Mouse (Mus musculus) spleen, adult 2 months (tissue): ENCODE data around the gene Gm14190. TPM values are rescaled to one million over a fixed set of nuclear protein-coding genes. Genes with fewer than 3 reads are reported as not detected.

Experiments used
- DNase-seq, 2 experiments: peaks; one replicate each; pipeline versions ENCODE4 v3.0.0 to v3.0.0-alpha.2; 2012 to 2021; ENCODE audit warnings: low spot score in 2 of 2, low read depth in 1 of 2
- H3K27ac ChIP-seq: fragments of 200-500 bp; 2 replicates; pipeline ENCODE4 v1.5.1; 2012; ENCODE audit warnings: low read length, inconsistent platforms; ENCODE audit not compliant: insufficient read depth
- H3K27me3 ChIP-seq: fragments of 200-500 bp; 2 replicates; pipeline ENCODE4 v1.6.1; 2012; ENCODE audit warnings: mild to moderate bottlenecking, moderate library complexity, low read length, inconsistent platforms; ENCODE audit not compliant: control insufficient read depth, insufficient read depth
- H3K36me3 ChIP-seq: fragments of 200-500 bp; 2 replicates; pipeline ENCODE4 v1.6.1; 2012; ENCODE audit warnings: mild to moderate bottlenecking, low read length, inconsistent platforms; ENCODE audit not compliant: control insufficient read depth, insufficient read depth
- H3K4me1 ChIP-seq: fragments of 200-500 bp; 2 replicates; pipeline ENCODE4 v1.6.1; 2011; ENCODE audit warnings: inconsistent platforms; ENCODE audit not compliant: control insufficient read depth, insufficient read depth, insufficient read length
- H3K4me3 ChIP-seq: fragments of 200-500 bp; 2 replicates; pipeline ENCODE4 v1.5.1; 2011; ENCODE audit warnings: mild to moderate bottlenecking, inconsistent platforms; ENCODE audit not compliant: insufficient read depth, insufficient read length; ENCODE audit errors: extremely low read depth
- CTCF ChIP-seq: fragments of 200-500 bp; IDR thresholded peaks from 2 replicates; pipeline ENCODE4 v1.5.1; 2011; ENCODE audit warnings: mild to moderate bottlenecking, inconsistent platforms; ENCODE audit not compliant: insufficient read depth, insufficient read length, insufficient replicate concordance; ENCODE audit errors: extremely low read depth
- POLR2A ChIP-seq: fragments of 200-500 bp; IDR thresholded peaks from 2 replicates; pipeline ENCODE4 v1.6.1; 2011; ENCODE audit warnings: low read depth, low read length, inconsistent platforms
- WGBS: fragments of 180-500 bp; shearing (Covaris S2); methylation state at CpG from one replicate; pipeline ENCODE4 v1.1.7; 2018; 5-methylcytosine and 5-hydroxymethylcytosine counted together
- polyA plus RNA-seq: library from polyadenylated mRNA; depleted of rRNA; stranded (reverse); fragments of >200 nt; gene quantifications from 2 replicates; pipeline ENCODE4 v1.2.3, GENCODE M21; 2012; rRNA removed

The Gm14190 gene
- polyA plus RNA-seq, 1 experiment: not detected

DNA sequence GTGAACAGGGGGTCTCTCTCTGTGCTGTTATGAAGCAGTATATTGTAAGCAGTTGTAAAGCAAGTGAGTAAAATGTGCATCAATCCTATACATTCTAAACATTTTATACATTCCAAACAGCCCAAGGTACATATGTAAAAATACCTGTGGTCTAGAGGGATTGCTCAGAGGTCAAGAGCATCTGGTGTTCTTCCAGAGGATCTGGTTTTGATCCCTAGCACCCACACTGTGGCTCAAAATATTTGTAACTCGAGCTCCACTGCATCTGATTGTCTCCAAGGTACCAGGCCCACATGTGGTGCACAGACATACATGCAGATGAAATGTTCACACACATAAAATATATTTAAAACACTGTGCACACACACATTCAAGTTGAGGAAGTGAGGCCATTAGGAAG lies 49.6 kb downstream of the Gm14190 start:
- Histone ChIP-seq H3K27ac (no peak overlapping the region), H3K4me3 (no peak overlapping the region), H3K27me3 (no peaks in the 10 kb centered on the region), H3K36me3 (no peaks in the 10 kb centered on the region), H3K4me1 (no peaks in the 10 kb centered on the region)
- TF ChIP-seq CTCF: no peak
- no peak for TF ChIP-seq POLR2A
- 30% methylated on average over 1 of the region's 1 CpGs for WGBS
- DNase-seq: no peak

Other genes with a start within 250 kb of the Gm14190 start
- 0.06 and 0.14 TPM in 2 replicates for gene Krt23, start 197.6 kb downstream of the Gm14190 start, polyA plus RNA-seq
- not detected in 2 replicates for gene Krt39, start 169.4 kb downstream of the Gm14190 start, polyA plus RNA-seq
- gene Krt40, start 147.6 kb downstream of the Gm14190 start, polyA plus RNA-seq: not detected in 2 replicates
- not detected in 2 replicates for gene Krtap3-3, start 139.9 kb downstream of the Gm14190 start, polyA plus RNA-seq
- gene Krtap3-2, start 133.9 kb downstream of the Gm14190 start, polyA plus RNA-seq: not detected in 2 replicates
- gene Gm11939, start 131.3 kb downstream of the Gm14190 start, polyA plus RNA-seq: not detected in 2 replicates
- not detected in 2 replicates for gene Krtap3-1, start 124.1 kb downstream of the Gm14190 start, polyA plus RNA-seq
- not detected in 2 replicates for gene Krtap1-5, start 109.7 kb downstream of the Gm14190 start, polyA plus RNA-seq
- gene Krtap1-4, start 107.1 kb downstream of the Gm14190 start, polyA plus RNA-seq: not detected in 2 replicates
- not detected in 2 replicates for gene Krtap1-3, start 99.4 kb downstream of the Gm14190 start, polyA plus RNA-seq
- gene Krtap9-3, start 92.6 kb downstream of the Gm14190 start, polyA plus RNA-seq: not detected in 2 replicates
- gene Gm11938, start 87.4 kb downstream of the Gm14190 start, polyA plus RNA-seq: not detected in 2 replicates
- gene Gm11937, start 80.6 kb downstream of the Gm14190 start, polyA plus RNA-seq: not detected in 2 replicates
- not detected in 2 replicates for gene Krtap2-4, start 75.9 kb downstream of the Gm14190 start, polyA plus RNA-seq
- gene Gm11562, start 70.3 kb downstream of the Gm14190 start, polyA plus RNA-seq: not detected in 2 replicates
- not detected in 2 replicates for gene Krtap4-1, start 62.5 kb downstream of the Gm14190 start, polyA plus RNA-seq
- gene Krtap4-2, start 55.7 kb downstream of the Gm14190 start, polyA plus RNA-seq: not detected in 2 replicates
- gene Krtap4-7, start 46.7 kb downstream of the Gm14190 start, polyA plus RNA-seq: not detected in 2 replicates
- not detected in 2 replicates for gene Gm11555, start 40.5 kb downstream of the Gm14190 start, polyA plus RNA-seq
- gene Gm11563, start 31.8 kb downstream of the Gm14190 start, polyA plus RNA-seq: not detected in 2 replicates
- not detected in 2 replicates for gene Krtap4-6, start 24.8 kb downstream of the Gm14190 start, polyA plus RNA-seq
- gene Gm14180, start 43.5 kb upstream of the Gm14190 start, polyA plus RNA-seq: not detected in 2 replicates
- not detected in 2 replicates for gene Gm11595, start 82.2 kb upstream of the Gm14190 start, polyA plus RNA-seq
- gene Krtap4-8, start 90.0 kb upstream of the Gm14190 start, polyA plus RNA-seq: not detected in 2 replicates
- gene Krtap4-9, start 94.5 kb upstream of the Gm14190 start, polyA plus RNA-seq: not detected in 2 replicates
- gene Gm11596, start 102.7 kb upstream of the Gm14190 start, polyA plus RNA-seq: not detected in 2 replicates
- not detected in 2 replicates for gene Gm11569, start 108.2 kb upstream of the Gm14190 start, polyA plus RNA-seq
- gene Gm11554, start 113.7 kb upstream of the Gm14190 start, polyA plus RNA-seq: not detected in 2 replicates
- gene Krtap4-13, start 119.2 kb upstream of the Gm14190 start, polyA plus RNA-seq: not detected in 2 replicates
- gene Gm11564, start 124.9 kb upstream of the Gm14190 start, polyA plus RNA-seq: not detected in 2 replicates
- gene 2300003K06Rik, start 147.3 kb upstream of the Gm14190 start, polyA plus RNA-seq: not detected in 2 replicates
- not detected in 2 replicates for gene Krtap4-16, start 160.9 kb upstream of the Gm14190 start, polyA plus RNA-seq
- gene Gm11568, start 167.2 kb upstream of the Gm14190 start, polyA plus RNA-seq: not detected in 2 replicates
- gene Gm11559, start 173.7 kb upstream of the Gm14190 start, polyA plus RNA-seq: not detected in 2 replicates
- not detected in 2 replicates for gene Krtap9-1, start 182.6 kb upstream of the Gm14190 start, polyA plus RNA-seq
- gene Gm11567, start 188.4 kb upstream of the Gm14190 start, polyA plus RNA-seq: not detected in 2 replicates
- gene Krtap31-1, start 217.2 kb upstream of the Gm14190 start, polyA plus RNA-seq: not detected in 2 replicates
- not detected in 2 replicates for gene Gm11565, start 224.0 kb upstream of the Gm14190 start, polyA plus RNA-seq
- not detected in 2 replicates for gene Krtap31-2, start 245.6 kb upstream of the Gm14190 start, polyA plus RNA-seq